Mouse (Mus musculus): ENCODE results near the gene Ece1. TPM values are rescaled to one million over a fixed set of nuclear protein-coding genes. Genes with fewer than 3 reads are reported as not detected.

Ece1 gene
- polyA plus RNA-seq, 1 experiment from 2014 or later: 41.4 TPM

DNA sequence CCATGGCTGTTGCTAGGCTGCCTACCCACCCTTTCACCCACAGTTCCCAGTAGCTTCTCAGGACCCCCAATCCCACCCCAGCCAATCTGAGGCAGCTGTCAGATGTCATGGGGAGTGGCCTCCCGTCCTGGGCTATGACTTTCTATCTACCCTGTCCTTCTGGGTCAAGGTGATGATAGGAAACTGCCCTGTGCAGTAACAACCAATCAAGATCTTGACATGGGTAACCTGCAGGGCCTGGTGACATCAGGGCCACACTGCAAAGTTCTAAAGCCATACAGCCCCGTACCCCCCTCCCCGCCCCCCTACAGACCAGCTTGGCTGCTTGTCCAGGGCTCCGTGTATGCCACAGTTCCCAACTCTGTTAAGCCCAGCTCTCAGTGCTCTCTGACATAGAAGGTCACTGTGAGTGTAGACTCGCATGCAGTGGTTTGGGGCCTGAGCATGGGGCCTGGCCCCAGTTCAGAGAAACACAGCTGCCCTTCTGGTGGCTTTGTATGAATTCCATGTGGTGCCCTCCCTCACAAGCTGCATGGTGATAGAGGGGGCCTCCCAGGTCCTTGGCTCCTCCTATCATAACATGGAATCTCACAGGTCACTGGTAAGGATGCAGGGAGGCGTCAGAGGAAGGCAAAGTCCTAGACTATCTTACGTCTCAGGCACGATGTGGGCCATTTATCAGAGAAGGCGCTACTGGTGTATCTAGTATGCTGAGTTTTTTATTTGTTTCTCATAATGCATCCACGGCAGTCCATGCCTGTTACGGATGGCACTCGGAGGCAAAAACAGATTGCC is 65.9 kb downstream of the Ece1 start:
- peaks cover 67% of the 10 kb centered on the region for H3K4me1 ChIP-seq
- 87% methylated on average over 12 of the region's 12 CpGs for WGBS
- DNase-seq (ENCODE audit: low spot score): no peak
- H3K9me3 ChIP-seq (replicated peaks): no peaks in the 10 kb centered on the region
- H3K36me3 ChIP-seq: peaks cover 52% of the 10 kb centered on the region
- no peak overlapping the region for H3K4me3 ChIP-seq
- no peaks in the 10 kb centered on the region for H3K27me3 ChIP-seq (ENCODE audit: low read depth, poor library complexity, severe bottlenecking)
- peak overlapping the region; percentile 89 for H3K27ac ChIP-seq

DNA sequence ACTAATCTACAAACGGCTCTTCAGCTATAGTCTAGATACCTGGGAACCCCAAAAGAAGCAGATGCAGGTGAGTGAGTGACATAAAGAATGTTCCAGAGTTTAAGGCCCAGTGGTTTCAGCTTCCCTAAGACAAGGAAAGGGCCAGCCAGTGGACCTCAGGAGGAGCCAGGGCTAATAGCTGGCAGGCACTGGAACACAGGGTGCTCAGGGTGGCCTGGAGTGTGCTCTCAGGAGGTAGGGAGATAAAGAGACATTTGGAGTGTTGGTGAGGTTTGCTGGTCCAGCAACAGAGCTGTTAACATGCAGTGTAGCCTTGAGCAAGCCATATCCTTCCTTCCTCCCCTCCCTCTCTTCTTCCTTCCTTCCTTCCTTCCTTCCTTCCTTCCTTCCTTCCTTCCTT is 66.8 kb downstream of the Ece1 start:
- no peak overlapping the region for H3K4me3 ChIP-seq
- peaks cover 54% of the 10 kb centered on the region for H3K36me3 ChIP-seq
- peak overlapping the region; percentile 89 for H3K27ac ChIP-seq
- no peaks in the 10 kb centered on the region for H3K27me3 ChIP-seq (ENCODE audit: low read depth, poor library complexity, severe bottlenecking)
- no peak for DNase-seq (ENCODE audit: low spot score)
- H3K9me3 ChIP-seq (replicated peaks): no peaks in the 10 kb centered on the region
- peaks cover 68% of the 10 kb centered on the region for H3K4me1 ChIP-seq
- 86% methylated on average over 1 of the region's 1 CpGs for WGBS

- no peak for DNase-seq (ENCODE audit: low spot score)
- Histone ChIP-seq H3K36me3 (peaks cover 61% of the 10 kb centered on the region), H3K4me3 (no peak overlapping the region), H3K27me3 (ENCODE audit: low read depth, poor library complexity, severe bottlenecking) (no peaks in the 10 kb centered on the region), H3K4me1 (peaks cover 68% of the 10 kb centered on the region), H3K9me3 (replicated peaks) (no peaks in the 10 kb centered on the region; the same call in 1 of the 2 replicates), H3K27ac (peak overlapping the region; percentile 89)
- WGBS: 72% methylated on average over 15 of the region's 15 CpGs
These were observed 67.4 kb downstream of the Ece1 start for GRCm38 (mm10) chr4:137929341-137930016.

DNA sequence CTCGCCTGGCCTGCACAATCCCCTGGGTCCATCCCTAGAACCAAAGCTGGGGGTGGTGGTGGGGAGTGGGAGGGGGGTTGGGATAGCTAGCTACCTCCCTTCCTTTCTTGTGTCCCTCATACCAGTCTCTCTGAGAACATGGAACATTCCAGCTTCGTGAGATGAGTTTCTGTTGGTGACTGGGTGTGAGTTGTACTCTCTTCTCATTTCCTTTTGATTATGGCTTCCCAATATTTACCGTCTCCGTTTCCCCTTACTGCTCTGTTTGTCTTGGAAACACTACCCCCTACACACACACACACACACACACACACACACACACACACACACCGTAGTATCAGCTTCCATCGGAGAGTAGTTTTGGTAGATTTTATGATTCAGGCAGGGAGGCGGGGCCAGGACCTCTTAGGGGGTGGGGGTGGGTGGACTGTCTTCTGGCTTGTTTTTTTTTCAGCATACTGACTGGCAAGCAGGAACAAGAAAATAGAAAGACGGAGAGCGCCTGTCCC is 68.5 kb downstream of the Ece1 start:
- 19% methylated on average over 9 of the region's 9 CpGs for WGBS
- H3K27ac ChIP-seq: peak overlapping the region; percentile 89
- peaks cover 71% of the 10 kb centered on the region for H3K36me3 ChIP-seq
- peaks cover 68% of the 10 kb centered on the region for H3K4me1 ChIP-seq
- H3K27me3 ChIP-seq (ENCODE audit: low read depth, poor library complexity, severe bottlenecking): no peaks in the 10 kb centered on the region
- peak overlapping the region; percentile 31 for H3K4me3 ChIP-seq
- no peak for DNase-seq (ENCODE audit: low spot score)
- H3K9me3 ChIP-seq (replicated peaks): no peaks in the 10 kb centered on the region; the same call in 1 of the 2 replicates

GRCm38 (mm10) chr4:137931009-137931757 is 69.1 kb downstream of the Ece1 start:
- H3K9me3 ChIP-seq (replicated peaks): no peaks in the 10 kb centered on the region; the same call in 1 of the 2 replicates
- H3K27ac ChIP-seq: peak overlapping the region; percentile 89
- WGBS: 10% methylated on average over 18 of the region's 18 CpGs
- DNase-seq (ENCODE audit: low spot score): peak; percentile 84
- peaks cover 73% of the 10 kb centered on the region for H3K36me3 ChIP-seq
- H3K27me3 ChIP-seq (ENCODE audit: low read depth, poor library complexity, severe bottlenecking): no peaks in the 10 kb centered on the region
- H3K4me3 ChIP-seq: peak overlapping the region; percentile 31; the same call in 1 of the 2 replicates
- H3K4me1 ChIP-seq: peaks cover 65% of the 10 kb centered on the region

DNA sequence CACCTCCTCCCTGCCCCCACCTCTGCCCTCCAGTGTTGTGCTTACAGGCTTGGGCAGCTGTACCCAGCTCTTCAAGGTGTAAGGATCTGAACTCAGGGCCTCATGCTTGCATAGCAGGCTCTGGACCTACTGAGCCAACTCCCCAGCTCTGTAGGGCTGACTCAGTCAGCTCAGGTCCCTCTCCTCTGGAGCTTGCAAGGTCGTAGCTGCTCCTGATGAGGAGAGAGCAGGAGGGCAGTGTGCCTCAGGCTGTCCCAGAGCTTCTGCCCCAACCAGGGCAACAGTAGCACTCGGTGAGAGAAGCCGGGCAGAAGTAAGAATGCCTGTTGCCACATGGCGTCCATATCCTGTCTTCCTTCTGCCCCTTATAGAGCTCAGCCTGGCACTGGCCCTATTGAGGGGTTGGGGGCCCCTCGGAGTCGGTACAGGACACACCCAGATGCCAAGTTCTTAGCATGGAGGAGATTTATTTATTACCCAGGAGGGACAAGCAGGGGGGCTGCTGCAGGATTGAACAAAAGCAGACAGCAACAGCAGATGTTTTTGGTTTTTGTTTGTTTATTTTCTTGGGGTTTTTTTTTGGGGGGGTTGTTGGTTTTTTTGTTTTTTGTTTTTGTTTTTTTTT is 70.6 kb downstream of the Ece1 start:
- WGBS: 32% methylated on average over 6 of the region's 6 CpGs
- no peak overlapping the region for H3K4me3 ChIP-seq
- peaks cover 76% of the 10 kb centered on the region for H3K36me3 ChIP-seq
- no peak for DNase-seq (ENCODE audit: low spot score)
- H3K27ac ChIP-seq: peak overlapping the region; percentile 78
- H3K27me3 ChIP-seq (ENCODE audit: low read depth, poor library complexity, severe bottlenecking): no peaks in the 10 kb centered on the region
- H3K9me3 ChIP-seq (replicated peaks): no peaks in the 10 kb centered on the region; the same call in 1 of the 2 replicates
- H3K4me1 ChIP-seq: peaks cover 54% of the 10 kb centered on the region

GRCm38 (mm10) chr4:137933328-137933727 is 71.3 kb downstream of the Ece1 start:
- WGBS: 63% methylated on average over 5 of the region's 5 CpGs
- DNase-seq (ENCODE audit: low spot score): no peak
- Histone ChIP-seq H3K4me3 (no peak overlapping the region), H3K4me1 (peaks cover 48% of the 10 kb centered on the region), H3K36me3 (peaks cover 76% of the 10 kb centered on the region), H3K9me3 (replicated peaks) (no peaks in the 10 kb centered on the region; the same call in 1 of the 2 replicates), H3K27me3 (ENCODE audit: low read depth, poor library complexity, severe bottlenecking) (no peaks in the 10 kb centered on the region), H3K27ac (peak overlapping the region; percentile 62; the same call in 1 of the 2 replicates)

DNA sequence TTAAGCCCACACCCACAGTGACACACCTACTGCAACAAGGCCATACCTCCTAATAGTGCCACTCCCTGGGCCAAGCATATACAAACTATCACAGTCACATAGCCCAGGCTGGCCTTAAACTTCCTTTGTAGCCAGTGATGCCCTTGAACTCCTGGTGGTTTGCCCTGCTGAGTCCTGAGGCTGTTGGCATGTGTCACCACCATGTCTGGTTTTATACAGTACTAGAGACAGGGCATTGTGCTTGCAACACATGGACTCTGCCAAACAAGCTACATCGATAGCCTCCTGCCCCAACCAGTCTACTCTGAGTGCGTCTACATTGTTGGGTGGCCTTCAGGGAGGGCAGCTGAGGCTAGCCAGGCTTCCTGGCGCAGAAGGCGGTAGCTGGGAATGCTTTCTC is 74.1 kb downstream of the Ece1 start:
- whole genome bisulfite sequencing: 94% methylated on average over 4 of the region's 4 CpGs
- Histone ChIP-seq H3K27me3 (ENCODE audit: low read depth, poor library complexity, severe bottlenecking) (no peaks in the 10 kb centered on the region), H3K27ac (no peak overlapping the region; the same call in 1 of the 2 replicates), H3K4me3 (no peak overlapping the region), H3K4me1 (peaks cover 20% of the 10 kb centered on the region), H3K36me3 (peaks cover 87% of the 10 kb centered on the region), H3K9me3 (replicated peaks) (no peaks in the 10 kb centered on the region; the same call in 1 of the 2 replicates)
- DNase-seq (ENCODE audit: low spot score): no peak

- H3K4me1 ChIP-seq: peaks cover 3% of the 10 kb centered on the region; the same call in 1 of the 2 replicates
- no peak overlapping the region for H3K4me3 ChIP-seq
- DNase-seq (ENCODE audit: low spot score): no peak
- no peak overlapping the region for H3K27ac ChIP-seq
- no peaks in the 10 kb centered on the region for H3K27me3 ChIP-seq (ENCODE audit: low read depth, poor library complexity, severe bottlenecking)
- 94% methylated on average over 10 of the region's 10 CpGs for WGBS
- H3K36me3 ChIP-seq: peaks cover 97% of the 10 kb centered on the region
- H3K9me3 ChIP-seq (replicated peaks): no peaks in the 10 kb centered on the region
These were observed 78.0 kb downstream of the Ece1 start for GRCm38 (mm10) chr4:137940061-137940460.

DNA sequence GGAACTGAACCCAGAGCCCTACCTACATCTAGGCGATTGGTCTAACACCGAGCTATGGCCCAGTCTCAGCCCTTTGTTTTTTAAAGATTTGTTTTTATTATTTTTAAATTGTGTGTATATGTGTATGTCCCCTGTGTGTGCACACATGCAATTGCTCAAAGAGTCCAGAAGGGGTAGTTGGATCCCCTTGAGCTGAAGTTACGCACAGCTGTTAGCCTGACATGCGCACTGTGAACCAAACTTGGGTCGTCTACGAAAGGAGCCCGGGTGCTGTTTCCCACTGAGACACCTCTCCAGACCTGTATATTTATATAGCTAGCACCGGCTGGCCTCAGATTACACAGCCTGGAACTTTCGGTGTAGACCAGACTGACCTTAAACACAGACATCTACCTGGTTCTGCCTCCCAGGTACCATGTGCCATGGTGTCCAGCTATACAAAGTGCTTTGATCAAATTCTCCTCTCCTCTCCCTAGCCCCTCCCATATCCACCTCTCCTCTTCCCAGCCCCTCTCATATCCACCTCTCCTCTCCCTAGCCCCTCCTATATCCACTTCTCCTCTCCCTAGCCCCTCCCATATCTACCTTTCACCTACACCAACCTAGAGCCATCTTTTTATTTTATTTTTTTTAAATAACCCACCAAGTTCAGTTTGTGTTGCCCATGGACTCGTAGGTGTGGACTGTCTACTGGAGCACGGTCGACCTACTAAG is 79.3 kb downstream of the Ece1 start:
- H3K9me3 ChIP-seq (replicated peaks): 0 out of 2 replicates have a peak, but pooled peaks cover 2% of the 10 kb centered on the region
- peaks cover 3% of the 10 kb centered on the region; the same call in 1 of the 2 replicates for H3K4me1 ChIP-seq
- peaks cover 98% of the 10 kb centered on the region for H3K36me3 ChIP-seq
- no peak for DNase-seq (ENCODE audit: low spot score)
- no peak overlapping the region for H3K4me3 ChIP-seq
- WGBS: 94% methylated on average over 12 of the region's 12 CpGs
- H3K27me3 ChIP-seq (ENCODE audit: low read depth, poor library complexity, severe bottlenecking): no peaks in the 10 kb centered on the region
- H3K27ac ChIP-seq: no peak overlapping the region

GRCm38 (mm10) chr4:137941871-137942781 is 80.1 kb downstream of the Ece1 start:
- Histone ChIP-seq H3K9me3 (replicated peaks) (0 out of 2 replicates have a peak, but pooled peaks cover 2% of the 10 kb centered on the region), H3K4me3 (no peak overlapping the region), H3K4me1 (peaks cover 3% of the 10 kb centered on the region; the same call in 1 of the 2 replicates), H3K27me3 (ENCODE audit: low read depth, poor library complexity, severe bottlenecking) (no peaks in the 10 kb centered on the region), H3K27ac (no peak overlapping the region), H3K36me3 (peaks cover 98% of the 10 kb centered on the region)
- WGBS: 79% methylated on average over 17 of the region's 17 CpGs
- DNase-seq (ENCODE audit: low spot score): no peak
